Mouse (Mus musculus) embryonic facial prominence, embryonic 11.5 days (tissue): ENCODE data around the gene Tgfbr3l. TPM values are rescaled to one million over a fixed set of nuclear protein-coding genes. Genes with fewer than 3 reads are reported as not detected.
A peak's percentile ranks its signal among the peaks of the same experiment; 100 is the strongest.

Source experiments
- ATAC-seq: fragments of 200-750 bp; cut with Nextera tagmentation; replicated peaks from 2 replicates; pipeline ENCODE4 v1.8.0; 2017; ENCODE audit warnings: low read depth; ENCODE audit not compliant: insufficient number of reproducible peaks, low FRiP score, low TSS enrichment
- DNase-seq: peaks from one replicate; pipeline ENCODE4 v3.0.0-alpha.2; 2015; ENCODE audit warnings: low spot score
- H3K27ac ChIP-seq: fragments of 300-500 bp; sonication (generic); replicated peaks from 2 replicates; pipeline ENCODE4 v1.5.1; 2014; ENCODE audit warnings: mild to moderate bottlenecking, low read depth, low read length, control low read depth
- H3K27me3 ChIP-seq: fragments of 300-500 bp; sonication (generic); 2 replicates; pipeline ENCODE4 v1.6.1; 2014; ENCODE audit warnings: mild to moderate bottlenecking, low read length, moderate library complexity, mixed read lengths; ENCODE audit not compliant: control insufficient read depth, insufficient read depth
- H3K36me3 ChIP-seq: fragments of 300-500 bp; sonication (generic); replicated peaks from 2 replicates; pipeline ENCODE4 v1.6.1; 2014; ENCODE audit warnings: low read depth, mild to moderate bottlenecking, low read length, moderate library complexity, mixed read lengths; ENCODE audit not compliant: control insufficient read depth, insufficient read depth
- H3K4me1 ChIP-seq: fragments of 300-500 bp; sonication (generic); 2 replicates; pipeline ENCODE4 v1.6.1; 2014; ENCODE audit warnings: low read length, mixed read lengths; ENCODE audit not compliant: control insufficient read depth, insufficient read depth
- H3K4me2 ChIP-seq: fragments of 300-500 bp; sonication (generic); 2 replicates; pipeline ENCODE4 v1.6.1; 2014; ENCODE audit warnings: low read depth, mild to moderate bottlenecking, control low read depth, low read length, moderate library complexity
- H3K4me3 ChIP-seq: fragments of 300-500 bp; sonication (generic); 2 replicates; pipeline ENCODE4 v1.5.1; 2014; ENCODE audit warnings: low read depth, low read length, control low read depth
- H3K9ac ChIP-seq: fragments of 300-500 bp; sonication (generic); replicated peaks from 2 replicates; pipeline ENCODE4 v1.6.1; 2014; ENCODE audit warnings: mild to moderate bottlenecking, control low read depth, low read length
- H3K9me3 ChIP-seq: fragments of 300-500 bp; sonication (generic); replicated peaks from 2 replicates; pipeline ENCODE4 v1.6.1; 2016; ENCODE audit warnings: mild to moderate bottlenecking, low read length, inconsistent platforms, mixed read lengths; ENCODE audit not compliant: control insufficient read depth
- WGBS: fragments of 180-500 bp; shearing (Covaris S2); extraction: QIAGEN DNeasy Blood & Tissue Kit; methylation state at CpG from one replicate; pipeline ENCODE4 v1.1.7; 2014; 5-methylcytosine and 5-hydroxymethylcytosine counted together
- polyA plus RNA-seq: library from polyadenylated mRNA; unstranded; fragments of >200 nt; fragmentation: Nextera tagmentation; extraction: Ambion mirVana; gene quantifications from 2 replicates; pipeline ENCODE4 v1.2.1, GENCODE M21; 2014

Gene Tgfbr3l
- polyA plus RNA-seq = 1.5 and 1.8 TPM in 2 replicates

DNA sequence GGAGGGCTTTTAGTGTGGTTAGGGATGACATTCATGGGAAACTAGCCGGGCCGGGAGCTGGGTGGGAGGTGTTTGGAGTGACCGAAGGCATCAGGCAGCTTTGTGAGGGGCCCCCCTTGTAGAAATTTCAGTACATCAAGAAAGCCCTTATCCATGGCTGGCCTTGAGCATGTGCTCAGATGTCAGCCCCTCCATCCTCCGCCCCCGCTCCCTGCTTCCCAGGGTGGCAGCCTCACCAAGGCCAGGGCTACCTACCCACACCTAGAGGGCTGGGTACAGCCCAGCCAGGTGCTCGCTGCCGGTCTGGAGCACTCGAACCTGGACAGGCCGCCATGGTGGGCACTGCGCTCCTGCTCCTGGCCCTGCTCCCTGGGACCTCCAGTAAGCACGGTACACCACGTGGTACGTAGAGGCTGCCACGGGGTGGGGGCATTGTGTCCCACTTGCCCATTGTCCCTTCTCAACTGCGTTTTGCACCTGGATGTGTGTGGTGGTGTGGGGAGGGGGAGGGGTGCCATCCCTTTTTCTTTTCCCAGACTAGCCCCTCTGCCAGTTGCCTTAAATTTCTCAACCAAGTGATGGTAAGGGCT lies at the start of gene Tgfbr3l:
Gene Tgfbr3l (plus strand): TSS at position 264 of the 590 bp plus-strand sequence.
- no peaks in the 10 kb centered on the region for H3K9me3 ChIP-seq
- DNase-seq = no peak
- H3K4me2 ChIP-seq = no peak within 1 kb of the TSS
- no peak for ATAC-seq
- no peak within 1 kb of the TSS for H3K4me3 ChIP-seq
- H3K27me3 ChIP-seq = no peaks in the 10 kb centered on the region
- peaks cover 9% of the 10 kb centered on the region for H3K4me1 ChIP-seq
- no peak within 1 kb of the TSS for H3K9ac ChIP-seq
- WGBS = 73% methylated on average over 13 of the region's 15 CpGs
- H3K27ac ChIP-seq = no peak within 1 kb of the TSS; the same call in 1 of the 2 replicates
- peaks cover 6% of the 10 kb centered on the region for H3K36me3 ChIP-seq

DNA sequence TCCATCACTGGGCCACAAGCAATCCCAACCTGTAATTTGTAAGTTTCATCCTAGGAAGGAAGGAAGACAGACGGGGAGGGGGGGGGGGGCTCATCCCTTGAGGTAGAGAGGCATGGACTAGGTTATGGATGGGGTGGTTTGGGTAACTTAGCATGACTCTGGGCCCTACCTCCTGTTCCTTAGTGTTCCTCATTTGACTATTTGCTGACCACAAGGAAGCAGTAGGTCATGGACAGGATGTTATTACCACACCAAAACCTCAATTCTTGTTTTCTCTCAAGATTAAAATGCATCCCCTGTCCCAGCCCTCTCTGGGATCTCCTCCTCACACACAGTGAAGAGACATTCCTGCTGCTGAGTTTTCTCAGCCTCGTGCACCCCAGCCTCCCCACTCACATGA lies 46.7 kb upstream of the Tgfbr3l start:
- Histone ChIP-seq H3K4me1 (no peaks in the 10 kb centered on the region), H3K27ac (no peak overlapping the region), H3K9ac (no peak overlapping the region), H3K4me3 (no peak overlapping the region), H3K27me3 (peaks cover 19% of the 10 kb centered on the region), H3K4me2 (no peak overlapping the region), H3K9me3 (no peaks in the 10 kb centered on the region), H3K36me3 (no peaks in the 10 kb centered on the region)
- no peak for ATAC-seq
- 78% methylated on average over 2 of the region's 2 CpGs for WGBS
- DNase-seq = no peak

DNA sequence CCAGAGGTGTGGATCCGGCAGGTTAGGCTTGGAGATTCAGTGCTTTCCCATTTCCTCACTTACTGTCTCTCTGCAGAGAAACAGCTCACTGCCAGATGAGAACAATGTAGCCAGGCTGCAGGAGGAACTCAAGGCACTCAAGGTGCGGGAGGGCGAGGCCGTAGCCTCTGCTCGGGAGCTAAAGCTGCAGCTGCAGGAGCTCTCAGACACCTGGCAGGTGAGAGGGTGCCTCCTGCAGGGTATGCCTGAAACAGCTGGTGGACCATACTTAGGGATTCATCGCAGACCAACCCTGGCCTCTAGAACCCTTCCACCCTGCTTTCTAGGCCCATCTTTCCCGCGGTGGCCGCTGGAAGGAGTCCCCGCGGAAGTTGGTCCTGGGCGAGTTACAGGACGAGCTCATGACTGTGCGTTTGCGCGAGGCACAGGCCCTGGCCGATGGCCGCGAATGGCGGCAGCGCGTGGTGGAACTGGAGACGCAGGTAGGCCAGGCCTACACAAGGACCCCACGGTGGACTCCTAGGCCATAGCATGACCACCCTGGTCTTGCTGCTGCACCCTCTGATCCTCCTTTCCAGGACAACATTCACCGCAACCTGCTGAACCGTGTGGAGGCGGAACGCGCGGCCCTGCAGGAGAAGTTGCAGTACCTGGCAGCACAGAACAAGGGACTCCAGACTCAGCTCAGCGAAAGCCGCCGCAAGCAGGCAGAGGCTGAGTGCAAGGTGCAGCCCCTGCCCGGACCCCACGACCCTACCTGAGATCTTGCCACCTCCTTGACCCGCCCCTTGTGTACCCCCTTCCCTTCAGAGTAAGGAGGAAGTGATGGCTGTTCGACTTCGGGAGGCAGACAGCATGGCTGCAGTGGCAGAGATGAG lies 42.5 kb upstream of the Tgfbr3l start:
- 11% methylated on average over 38 of the region's 38 CpGs for WGBS
- Histone ChIP-seq H3K36me3 (no peaks in the 10 kb centered on the region), H3K9me3 (no peaks in the 10 kb centered on the region), H3K9ac (peak overlapping the region; percentile 0), H3K4me2 (peak overlapping the region; percentile 13), H3K4me3 (peak overlapping the region; percentile 10; the same call in 1 of the 2 replicates), H3K27ac (no peak overlapping the region), H3K4me1 (peaks cover 2% of the 10 kb centered on the region; the same call in 1 of the 2 replicates), H3K27me3 (peaks cover 29% of the 10 kb centered on the region)
- ATAC-seq = no peak
- no peak for DNase-seq

DNA sequence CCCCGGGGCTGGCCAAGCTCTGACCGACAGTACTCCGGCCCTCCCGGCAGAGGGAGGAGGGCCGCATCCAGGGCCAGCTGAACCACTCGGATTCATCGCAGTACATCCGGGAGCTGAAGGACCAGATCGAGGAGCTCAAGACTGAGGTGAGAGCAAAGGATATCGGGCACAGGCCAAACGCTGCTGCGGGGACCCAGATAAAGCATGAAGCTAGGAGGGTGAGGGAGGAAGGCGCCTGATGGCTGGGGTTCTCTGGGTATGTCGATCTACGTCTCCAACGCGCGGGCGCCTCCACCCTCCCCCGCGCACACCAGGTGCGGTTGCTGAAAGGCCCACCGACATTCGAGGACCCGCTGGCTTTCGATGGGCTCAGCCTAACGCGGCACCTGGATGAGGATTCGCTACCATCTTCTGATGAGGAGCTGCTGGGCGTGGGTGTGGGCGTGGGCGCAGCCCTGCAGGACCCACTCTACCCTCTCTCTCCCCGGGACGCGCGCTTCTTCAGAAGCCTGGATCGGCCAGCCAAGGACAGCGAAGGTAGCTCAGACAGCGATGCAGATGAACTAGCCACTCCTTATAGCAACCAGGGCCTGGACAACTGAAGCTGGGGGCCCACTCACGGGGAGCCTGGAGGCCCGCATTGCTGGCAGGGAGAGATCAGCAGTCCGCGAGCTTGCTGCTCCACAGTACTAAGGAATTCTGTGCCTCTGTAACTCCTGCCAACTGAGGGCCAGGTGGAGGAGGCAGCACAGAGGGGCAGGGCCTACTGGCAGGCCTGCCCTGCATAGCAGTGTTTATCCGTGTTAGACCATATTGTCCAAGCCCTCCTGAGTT lies 41.6 kb upstream of the Tgfbr3l start:
- Histone ChIP-seq H3K4me2 (peak overlapping the region; percentile 13), H3K27ac (no peak overlapping the region), H3K36me3 (no peaks in the 10 kb centered on the region), H3K9me3 (no peaks in the 10 kb centered on the region), H3K4me1 (peaks cover 2% of the 10 kb centered on the region; the same call in 1 of the 2 replicates), H3K4me3 (peak overlapping the region; percentile 3), H3K27me3 (peaks cover 29% of the 10 kb centered on the region), H3K9ac (0 out of 2 replicates have a peak overlapping the region, but pooled peaks have one; percentile 0)
- 6% methylated on average over 44 of the region's 44 CpGs for WGBS
- no peak for DNase-seq
- ATAC-seq = no peak

DNA sequence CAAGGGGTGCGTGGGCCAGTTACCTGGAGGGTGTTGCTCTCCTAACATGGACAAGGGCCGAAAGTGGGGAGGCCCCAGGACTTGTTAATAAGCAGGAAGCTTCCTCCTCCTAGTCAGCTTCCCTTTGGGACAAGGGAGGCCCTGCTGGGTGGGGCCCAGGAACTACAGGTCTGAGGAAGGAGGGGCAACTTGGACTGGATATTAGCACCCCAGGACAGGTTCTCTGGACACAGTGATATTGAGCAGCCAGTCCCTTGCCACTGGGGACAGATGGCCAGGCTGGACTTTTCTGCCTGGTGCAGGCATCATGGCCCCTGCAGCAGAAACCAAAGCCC lies 41.0 kb upstream of the Tgfbr3l start:
- H3K27ac ChIP-seq = no peak overlapping the region
- H3K9ac ChIP-seq = no peak overlapping the region
- ATAC-seq = no peak
- H3K4me1 ChIP-seq = peaks cover 2% of the 10 kb centered on the region; the same call in 1 of the 2 replicates
- H3K4me2 ChIP-seq = no peak overlapping the region
- H3K36me3 ChIP-seq = no peaks in the 10 kb centered on the region
- 56% methylated on average over 2 of the region's 2 CpGs for WGBS
- H3K4me3 ChIP-seq = no peak overlapping the region
- DNase-seq = no peak
- no peaks in the 10 kb centered on the region for H3K9me3 ChIP-seq
- H3K27me3 ChIP-seq = peaks cover 29% of the 10 kb centered on the region

DNA sequence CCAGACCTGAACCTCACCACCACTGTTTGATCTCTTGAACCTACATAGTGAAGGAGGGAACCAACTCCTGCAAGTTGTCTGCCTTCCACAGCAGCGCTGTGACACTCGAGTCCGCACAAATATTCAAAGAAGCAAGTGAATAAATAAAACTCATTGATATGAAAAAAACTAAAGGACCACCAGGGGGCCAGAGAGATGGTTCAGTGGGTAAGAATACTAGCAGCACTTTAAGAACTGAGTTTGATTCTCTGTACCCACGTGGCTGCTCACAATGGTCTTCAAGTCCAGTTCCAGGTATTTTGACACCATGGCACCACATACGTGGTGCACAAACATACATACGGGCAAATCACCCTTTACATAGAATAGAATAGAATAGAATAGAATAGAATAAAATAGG lies 36.9 kb upstream of the Tgfbr3l start:
- WGBS = 78% methylated on average over 6 of the region's 6 CpGs
- Histone ChIP-seq H3K27ac (no peak overlapping the region), H3K4me3 (no peak overlapping the region), H3K9ac (no peak overlapping the region), H3K36me3 (no peaks in the 10 kb centered on the region), H3K9me3 (no peaks in the 10 kb centered on the region), H3K27me3 (peaks cover 31% of the 10 kb centered on the region), H3K4me1 (peaks cover 2% of the 10 kb centered on the region), H3K4me2 (no peak overlapping the region)
- ATAC-seq (no peak), DNase-seq (no peak)

DNA sequence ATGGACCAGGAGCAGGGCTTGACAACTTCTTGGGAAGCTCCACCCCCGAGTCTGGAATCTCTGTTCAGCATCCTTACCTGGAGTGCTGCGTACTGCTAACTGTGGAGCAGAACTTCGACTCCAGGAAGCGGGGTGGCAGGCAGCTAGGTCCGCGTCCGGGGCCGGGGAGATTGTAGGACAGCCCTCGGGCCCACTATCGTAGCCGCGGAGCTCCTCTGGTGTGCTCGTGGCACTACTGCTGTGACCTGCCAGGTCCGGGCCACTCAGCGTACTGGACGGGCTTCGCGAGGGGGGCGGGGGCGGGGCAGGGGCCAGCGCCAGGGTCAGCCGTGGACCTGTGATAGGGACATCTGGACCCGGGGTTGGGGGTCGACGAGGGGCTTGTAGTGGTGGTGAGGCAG lies 35.2 kb upstream of the Tgfbr3l start:
- no peaks in the 10 kb centered on the region; the same call in none of the 2 replicates for H3K4me1 ChIP-seq
- H3K27me3 ChIP-seq = peaks cover 29% of the 10 kb centered on the region
- peak overlapping the region; percentile 28 for H3K9ac ChIP-seq
- H3K27ac ChIP-seq = no peak overlapping the region
- H3K36me3 ChIP-seq = no peaks in the 10 kb centered on the region
- DNase-seq = no peak
- WGBS = 1% methylated on average over 25 of the region's 25 CpGs
- H3K9me3 ChIP-seq = no peaks in the 10 kb centered on the region
- peak; percentile 10; the same call in 1 of the 2 replicates for ATAC-seq
- peak overlapping the region; percentile 36 for H3K4me3 ChIP-seq
- H3K4me2 ChIP-seq = peak overlapping the region; percentile 91
